Mouse (Mus musculus) kidney, postnatal 36 days (tissue): Measurements from ENCODE around the gene Zmym6.
"Not testable (repeated sequence)": the region's sequence is repeated elsewhere in the genome, so short reads cannot be mapped to it uniquely, and the experiment has no call there.

Experiments used
- DNase-seq, 2 experiments: peaks; one replicate each; pipeline ENCODE4 v3.0.0; 2021 to 2022; ENCODE audit warnings: mixed read lengths in 2 of 2

Zmym6 gene

DNA sequence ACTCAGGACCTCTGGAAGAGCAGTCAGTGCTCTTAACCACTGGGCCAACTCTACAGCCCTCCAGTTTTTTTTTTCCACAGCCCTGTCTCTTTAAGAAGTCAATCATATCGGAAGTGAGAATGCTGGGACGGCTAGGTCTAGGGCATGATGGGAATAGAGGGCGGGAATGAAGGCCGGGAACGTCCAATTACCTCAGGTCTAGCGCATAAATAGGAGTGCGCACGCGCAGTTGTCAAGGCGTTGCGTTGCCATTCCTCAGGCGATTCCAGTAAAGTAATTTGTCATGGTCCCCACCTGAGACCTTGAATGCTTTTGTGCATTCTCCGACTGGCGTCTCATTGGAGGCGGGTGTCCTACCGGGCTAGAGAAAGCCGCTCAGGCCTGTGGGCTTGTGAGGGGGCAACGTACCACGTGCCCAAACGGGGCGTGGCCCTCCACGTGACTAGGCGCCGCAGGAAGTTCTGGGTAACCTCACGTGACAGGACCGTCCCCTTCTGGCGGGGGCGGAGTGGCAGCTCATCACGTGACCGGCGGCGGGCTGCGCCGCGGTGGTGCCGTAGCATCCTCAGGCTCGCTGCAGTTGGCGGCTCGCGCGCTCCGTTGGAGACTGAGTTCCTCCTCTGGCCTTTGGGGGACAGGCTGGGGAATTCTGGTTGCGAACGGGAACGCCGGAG lies at the start of gene Zmym6:
Zmym6 (plus strand) TSS at position 509 of the 674 bp plus-strand sequence.
- peak; percentile 95 to 96 for DNase-seq

DNA sequence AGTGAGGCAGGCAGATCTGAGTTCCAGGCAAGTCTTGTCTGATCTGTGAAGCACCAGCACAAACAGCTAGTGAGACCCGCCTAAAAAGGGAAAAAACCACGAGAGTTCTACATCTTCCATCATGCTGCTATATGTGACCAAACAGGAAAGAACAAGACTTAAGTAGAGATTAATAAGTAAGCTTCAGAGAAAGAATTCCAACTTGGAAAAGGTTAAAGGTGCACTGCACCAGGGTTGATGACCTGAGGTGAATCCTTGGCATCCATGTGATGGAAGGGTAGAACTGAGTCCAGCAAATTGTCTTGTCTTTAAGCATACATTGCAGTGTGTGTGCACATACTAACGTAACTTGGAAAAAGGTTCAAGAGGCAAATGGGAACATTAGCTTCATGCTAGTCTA lies 40.0 kb upstream of the Zmym6 start:
- DNase-seq: peak; percentile 38 to 39

DNA sequence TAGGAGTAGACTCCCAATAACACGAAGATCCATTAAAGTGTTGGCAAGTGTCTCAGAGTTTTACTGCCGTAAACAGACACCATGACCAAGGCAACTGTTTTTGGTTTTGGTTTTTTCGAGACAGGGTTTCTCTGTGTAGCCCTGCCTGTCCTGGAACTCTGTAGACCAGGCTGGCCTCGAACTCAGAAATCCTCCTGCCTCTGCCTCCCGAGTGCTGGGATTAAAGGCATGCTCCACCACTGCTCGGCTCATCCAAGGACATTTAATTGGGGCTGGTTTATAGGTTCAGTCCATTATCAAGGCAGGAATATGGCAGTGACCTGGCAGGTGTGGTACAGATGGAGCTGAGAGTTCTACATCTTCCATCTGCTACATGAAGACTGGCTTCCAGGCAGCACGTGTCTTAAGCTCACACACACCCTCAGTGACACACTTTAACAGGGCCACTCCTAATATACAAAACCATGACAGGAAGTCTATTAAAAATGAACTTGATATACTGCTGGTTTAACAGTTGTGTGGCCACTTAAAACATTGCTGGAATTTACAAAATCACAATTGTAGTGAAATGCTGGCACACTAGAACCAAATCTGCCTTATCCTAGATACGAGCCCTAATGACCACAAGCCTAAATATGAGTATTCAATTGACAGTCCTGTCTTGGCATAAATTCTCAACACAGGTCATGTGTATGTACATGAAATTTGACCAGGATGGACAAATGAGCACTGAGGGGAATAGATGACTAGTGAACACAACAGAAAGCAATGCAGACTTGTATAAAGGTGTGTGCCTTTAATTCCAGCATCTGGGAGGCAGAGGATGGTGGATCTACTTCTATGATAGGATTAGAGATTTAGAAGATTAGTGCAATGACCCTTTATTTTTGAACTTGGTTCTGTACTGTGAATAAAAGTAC lies 39.0 kb upstream of the Zmym6 start:
- DNase-seq: no peak

DNA sequence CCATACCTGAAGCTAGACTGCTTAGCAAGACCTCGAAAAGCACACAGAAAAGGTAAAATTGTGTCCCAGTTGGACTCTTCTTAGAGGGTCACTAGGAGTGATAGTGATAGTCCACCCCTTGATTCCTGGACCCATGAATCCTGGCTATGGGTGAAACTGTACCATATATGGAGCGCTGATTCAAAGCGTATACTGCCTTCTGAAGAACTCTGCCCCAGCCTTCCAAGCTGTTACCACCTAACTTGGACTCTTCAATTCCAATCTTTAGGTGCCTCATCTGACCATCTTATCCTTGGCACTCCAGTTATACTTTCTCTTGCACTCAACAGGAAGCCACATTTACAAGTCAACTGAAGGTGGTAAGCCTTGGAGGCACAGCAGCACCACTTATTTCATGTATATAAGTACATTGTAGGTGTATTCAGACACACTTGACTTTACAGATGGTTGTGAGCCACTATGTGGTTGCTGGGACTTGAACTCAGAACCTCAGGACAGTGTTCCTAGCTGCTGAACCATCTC lies 38.3 kb upstream of the Zmym6 start:
- DNase-seq: no peak

DNA sequence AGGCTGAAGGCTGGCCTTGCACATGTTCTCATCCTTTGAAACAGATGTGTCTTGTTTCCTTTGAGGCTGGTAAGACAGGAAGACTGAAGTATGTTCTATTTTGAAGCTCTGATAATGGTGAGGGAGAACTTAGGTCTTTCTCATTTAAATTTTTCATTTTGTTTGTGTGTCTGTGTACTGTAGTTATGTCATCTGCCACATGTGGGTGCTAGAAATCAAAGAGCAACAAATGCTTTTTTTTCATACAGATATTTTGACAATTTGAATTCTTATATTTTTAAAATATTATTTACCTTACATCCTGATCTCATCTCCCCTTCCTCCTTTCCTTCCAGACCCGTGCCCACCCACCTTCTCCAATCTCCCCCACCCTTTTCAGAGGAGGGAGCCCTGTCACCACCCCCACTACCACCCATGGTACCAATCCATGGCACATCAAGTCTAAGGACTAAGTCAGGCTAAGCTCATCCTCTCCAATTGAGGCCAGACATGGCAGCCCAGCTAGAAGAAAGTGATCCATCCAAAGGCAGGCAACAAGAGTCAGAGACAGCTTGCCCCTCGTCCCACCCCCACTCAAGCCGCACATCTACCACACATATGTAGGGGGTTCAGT lies 37.2 kb upstream of the Zmym6 start:
- no peak for DNase-seq

DNA sequence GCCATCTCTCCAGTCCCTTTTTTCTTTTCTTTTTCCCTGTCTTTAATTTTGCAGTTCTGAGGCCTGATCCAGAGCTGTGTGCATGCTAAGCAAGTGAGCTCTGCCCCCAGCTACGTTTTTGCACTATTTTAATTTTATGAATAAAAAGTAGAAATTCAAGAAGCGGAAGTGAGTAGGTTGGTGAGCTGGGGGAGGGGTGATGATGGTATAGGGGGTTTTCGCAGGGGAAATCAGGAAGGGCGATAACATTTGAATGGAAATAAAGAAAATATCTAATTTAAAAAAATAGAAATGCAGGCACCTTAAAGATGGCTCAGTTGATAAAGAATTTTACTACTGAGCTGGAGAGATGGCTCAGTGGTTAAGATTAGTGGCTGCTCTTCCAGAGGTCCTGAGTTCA lies 33.6 kb upstream of the Zmym6 start:
- no peak for DNase-seq

DNA sequence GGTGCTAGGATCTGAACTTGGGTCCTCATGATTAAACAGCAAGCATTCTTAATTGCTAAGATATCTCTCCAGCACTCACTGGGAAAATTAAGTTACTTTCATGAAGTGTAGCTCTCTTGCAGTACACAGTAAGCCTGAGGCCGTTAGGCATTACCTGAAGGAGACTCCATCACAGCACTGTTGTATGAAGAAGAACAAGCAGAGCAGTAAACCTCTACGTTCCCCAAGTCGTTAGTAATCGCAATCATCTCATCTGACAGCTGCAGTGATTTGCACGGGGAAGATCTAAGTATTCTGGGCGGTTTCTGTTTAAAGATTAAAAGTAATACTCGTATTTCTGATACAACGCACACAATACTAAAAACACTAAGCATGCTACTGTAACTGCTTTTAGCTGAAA lies 26.1 kb upstream of the Zmym6 start:
- no peak for DNase-seq

DNA sequence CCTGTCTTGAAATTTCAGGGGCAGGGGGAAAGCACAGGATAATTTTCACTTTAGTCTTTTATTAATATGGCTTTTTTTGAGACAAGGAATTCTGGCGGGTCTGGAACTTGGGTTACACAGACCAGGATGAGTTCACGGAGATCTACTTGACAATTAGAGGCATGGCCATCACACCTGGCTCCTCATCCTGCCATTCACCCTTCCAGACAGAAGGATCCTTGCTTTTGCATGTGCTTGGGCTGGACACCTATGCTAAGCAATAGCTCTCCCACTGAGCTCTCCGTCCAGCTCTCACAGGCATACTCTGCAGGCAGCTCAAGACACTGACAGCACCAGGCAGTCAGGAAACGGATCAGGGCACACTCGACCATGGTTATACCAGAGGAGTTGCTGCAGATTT lies 24.1 kb upstream of the Zmym6 start:
- no peak for DNase-seq

DNA sequence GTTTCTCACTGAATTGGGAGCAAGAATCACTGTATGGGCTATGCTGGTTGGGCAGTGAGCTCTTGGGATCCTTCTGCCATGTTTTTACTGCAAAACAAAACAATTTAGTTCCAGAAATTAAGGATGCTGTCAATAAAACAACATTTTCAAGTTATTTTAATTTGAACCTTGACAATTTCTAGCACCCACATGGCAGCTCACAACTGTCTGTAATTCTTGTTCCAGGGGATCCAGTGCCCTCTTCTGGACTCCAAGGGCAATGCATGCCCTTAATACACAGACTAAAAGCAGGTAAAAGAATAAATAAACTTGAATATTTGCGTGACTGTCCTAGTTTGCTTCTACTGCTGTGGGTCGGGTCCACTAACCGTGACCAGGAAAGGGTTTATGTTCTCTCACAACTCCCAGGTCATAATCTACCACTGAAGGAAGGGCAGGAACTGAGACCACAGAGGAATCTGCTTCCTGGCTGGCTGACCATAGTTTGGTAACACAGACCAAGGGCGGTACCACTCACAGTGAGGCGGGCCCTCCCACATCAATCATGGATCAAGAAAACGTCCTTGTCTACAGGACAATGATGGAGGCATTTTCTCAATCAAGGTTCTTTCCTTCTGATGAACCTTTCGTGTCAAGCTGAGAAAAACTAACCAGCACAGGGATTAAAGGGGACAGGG lies 22.5 kb upstream of the Zmym6 start:
- DNase-seq: no peak

DNA sequence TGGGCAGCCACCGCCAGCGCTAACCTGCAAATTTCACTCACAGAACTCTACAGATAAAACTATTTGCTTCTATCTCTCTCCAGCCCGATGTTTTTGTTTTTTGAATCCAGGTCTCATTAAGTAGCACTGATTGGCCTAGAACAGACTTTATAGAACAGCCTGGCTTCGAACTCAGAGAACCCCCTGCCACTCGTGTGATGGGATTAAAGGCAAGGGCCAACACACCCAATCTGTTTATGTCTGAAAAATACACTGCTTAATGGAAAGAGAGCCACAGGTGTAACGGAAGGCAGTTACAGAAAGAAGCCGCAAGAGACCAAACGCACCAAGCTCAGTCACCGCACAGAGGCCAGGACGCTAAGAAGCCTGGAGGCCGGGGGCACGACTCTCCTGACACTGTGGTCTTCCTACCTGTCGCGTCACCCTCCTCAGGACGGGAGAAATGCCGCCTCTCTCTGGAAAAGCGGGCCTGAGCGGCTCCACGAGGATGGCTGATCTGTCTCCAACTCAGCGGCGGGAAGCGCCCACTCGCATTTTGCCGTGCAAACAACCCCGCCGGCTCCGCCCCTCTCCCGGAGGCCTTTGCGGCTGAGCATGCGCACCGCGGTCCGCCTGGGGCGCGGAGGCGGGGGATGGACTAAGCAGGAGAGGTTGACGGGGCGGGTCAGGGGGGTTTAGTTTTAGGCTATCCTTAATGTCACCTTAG lies 16.4 kb upstream of the Zmym6 start, which contains the start of gene Zmym1:
Zmym1 (minus strand) TSS at position 568 of the 706 bp plus-strand sequence.
- peak; percentile 91 to 96 for DNase-seq

DNA sequence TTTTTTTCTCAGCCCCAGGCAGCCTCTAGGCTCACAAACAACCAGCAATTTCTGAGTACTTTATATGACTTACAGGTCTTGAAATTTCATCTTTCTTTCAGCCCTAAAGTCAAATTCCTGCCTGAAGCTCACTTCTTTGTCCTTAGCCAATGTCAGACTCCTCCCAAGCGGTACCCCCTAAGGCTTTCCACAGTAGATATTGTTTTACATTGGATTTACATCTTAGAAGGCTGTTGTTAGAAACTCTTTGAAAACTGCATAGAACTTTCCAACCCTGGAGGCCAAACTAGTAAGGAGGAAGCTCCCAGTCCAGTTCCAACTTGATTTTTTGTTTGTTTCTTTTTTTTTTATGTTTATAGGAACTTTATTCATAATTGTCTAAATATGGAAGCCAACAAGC lies 13.1 kb upstream of the Zmym6 start:
- no peak for DNase-seq

DNA sequence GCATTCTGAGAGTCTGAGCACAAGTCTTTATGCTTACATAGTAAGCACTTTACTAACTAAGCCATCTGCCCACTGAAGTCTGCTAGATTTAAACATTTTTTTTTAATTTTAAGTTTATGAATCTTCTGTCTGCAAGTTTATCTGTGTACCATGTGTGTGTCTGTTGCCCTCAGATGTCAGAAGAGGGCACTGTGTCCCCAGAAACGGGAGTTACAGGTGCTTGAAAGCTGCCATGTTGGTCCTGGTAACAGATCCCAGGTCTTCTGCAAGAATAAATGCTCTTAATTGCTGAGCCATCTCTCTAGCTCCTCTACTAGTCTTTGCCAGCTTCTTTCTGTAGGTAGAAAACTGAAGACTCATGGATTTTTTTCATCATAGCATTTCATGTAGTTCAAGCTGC lies 2.3 kb upstream of the Zmym6 start:
- DNase-seq: no peak

DNA sequence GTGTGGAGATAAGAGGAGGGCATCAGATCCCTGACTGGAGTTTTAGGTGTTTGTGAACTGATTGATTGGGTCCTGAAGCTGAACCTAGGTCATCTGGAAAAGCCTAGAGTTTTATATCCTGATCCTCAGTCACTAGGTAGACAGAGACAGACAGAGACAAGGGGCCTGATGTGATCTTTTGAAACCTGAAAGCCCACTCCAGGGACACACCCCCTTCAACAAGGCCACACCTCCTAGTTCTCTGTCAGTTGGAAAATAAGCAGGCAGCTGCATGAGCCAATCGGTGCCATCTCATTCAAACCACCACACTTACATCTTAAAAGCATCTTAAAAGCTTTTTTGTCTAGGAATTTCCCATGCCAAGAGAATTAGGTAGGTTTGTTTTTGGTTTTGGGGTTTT lies 3.6 kb downstream of the Zmym6 start:
- no peak for DNase-seq

DNA sequence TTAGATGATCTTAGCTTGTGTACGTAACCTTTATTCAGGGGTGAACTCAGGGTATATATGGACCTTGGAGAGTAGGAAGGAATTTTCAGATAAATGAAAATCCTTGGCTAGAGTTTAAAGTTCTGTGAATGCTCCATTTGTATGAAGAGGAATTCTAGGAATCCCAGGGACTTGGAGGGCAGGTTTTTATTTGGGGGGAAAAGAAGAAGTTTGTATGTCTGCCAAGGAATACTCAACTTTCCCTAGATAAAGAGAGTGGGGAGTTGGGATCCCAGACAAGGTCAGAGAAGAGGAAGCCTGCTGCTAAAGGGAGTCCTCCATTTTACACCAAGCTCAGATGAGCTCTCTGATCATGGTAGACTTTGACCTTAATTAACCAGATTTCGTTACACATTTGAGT lies 5.9 kb downstream of the Zmym6 start:
- DNase-seq: no peak

DNA sequence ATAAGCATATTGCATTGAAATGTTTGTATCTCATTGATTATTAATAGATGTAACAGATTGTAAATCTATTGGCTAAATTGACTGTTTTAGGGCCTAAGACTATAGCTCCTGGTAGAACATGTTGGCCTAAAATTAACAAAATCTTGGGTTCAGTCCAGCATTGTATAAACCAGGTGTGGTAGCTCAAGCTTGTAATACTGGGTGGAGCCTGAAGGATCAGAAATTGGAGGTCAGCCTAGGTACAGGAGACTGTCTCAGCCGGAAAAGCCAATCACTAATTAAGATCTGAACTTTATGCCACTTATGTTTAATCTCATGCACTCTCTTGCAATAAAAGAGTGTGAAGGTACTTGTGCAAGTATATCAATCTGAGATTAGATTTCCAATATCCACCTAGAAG lies 8.6 kb downstream of the Zmym6 start:
- no peak for DNase-seq

DNA sequence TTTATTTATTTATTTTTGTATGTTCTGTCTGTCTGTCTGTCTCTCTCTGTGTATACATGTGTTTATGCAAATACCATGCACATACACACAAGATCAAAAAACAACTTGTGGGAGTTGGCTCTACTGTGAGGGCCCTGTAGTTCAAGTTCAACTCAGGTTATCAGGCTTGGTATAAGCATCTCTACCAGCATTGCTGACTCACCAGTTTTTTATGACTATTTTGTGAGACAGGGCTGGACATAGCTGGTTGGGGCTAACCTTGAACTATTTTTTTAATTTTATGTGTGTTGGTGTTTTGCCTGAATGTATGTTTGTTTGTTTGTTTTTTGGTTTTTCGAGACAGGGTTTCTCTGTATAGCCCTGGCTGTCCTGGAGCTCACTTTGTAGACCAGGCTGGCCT lies 14.0 kb downstream of the Zmym6 start:
- DNase-seq: no peak

DNA sequence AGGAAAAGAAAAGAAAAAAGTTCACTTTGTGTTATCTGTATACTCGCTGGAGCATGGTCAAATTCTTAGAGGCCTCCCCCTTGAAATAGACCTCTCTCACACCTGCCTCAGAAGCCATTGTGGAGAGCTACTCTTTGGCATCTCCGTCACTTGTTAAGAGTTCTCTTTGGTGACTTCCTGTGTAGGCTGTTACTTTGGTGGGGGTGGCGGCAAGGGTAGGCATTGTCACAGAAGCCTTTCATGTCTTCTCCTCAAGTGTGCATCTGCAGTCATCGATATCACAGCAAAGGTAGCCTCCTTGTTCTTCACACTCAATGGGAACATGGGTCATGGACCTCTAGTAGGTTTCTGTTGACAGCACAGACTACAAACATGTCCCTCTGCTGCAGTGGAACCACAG lies 17.9 kb downstream of the Zmym6 start:
- DNase-seq: no peak

DNA sequence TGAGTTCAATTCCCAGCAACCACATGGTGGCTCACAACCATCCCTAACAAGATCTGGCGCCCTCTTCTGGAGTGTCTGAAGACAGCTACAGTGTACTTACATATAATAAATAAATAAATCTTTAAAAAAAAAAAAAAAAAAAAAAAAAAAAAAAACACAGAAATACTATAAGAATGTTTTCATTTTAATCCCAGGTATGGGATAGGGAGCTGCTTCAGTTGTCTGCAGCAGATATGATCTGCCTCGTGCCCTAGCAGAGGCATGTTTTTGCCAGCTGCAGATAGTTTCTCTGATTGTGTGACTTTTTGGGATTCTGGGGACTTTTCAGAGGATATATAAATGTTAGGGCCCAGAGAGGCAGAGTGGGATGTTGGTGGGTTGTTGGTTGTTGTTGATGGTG lies 22.4 kb downstream of the Zmym6 start:
- DNase-seq: not testable (repeated sequence)

DNA sequence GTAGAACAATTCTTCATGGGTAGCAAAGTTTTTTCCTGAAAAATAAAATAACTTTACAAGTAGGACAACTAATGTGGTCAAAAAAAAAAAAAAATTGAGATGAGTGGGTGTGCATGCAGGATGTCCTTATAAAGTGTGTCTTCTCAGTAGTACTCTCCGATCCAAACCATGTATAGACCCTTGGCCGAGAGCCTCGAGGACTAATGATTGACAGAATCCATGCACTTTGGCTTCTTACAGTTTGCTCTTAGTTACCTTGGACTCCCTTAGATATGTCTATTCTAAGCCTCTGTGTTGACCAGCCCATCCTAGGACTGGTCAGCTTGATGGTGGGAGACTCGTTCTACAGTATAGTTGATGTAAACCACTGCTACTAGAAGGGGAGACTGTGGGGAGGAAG lies 30.4 kb downstream of the Zmym6 start:
- DNase-seq: peak; percentile 63 to 74

DNA sequence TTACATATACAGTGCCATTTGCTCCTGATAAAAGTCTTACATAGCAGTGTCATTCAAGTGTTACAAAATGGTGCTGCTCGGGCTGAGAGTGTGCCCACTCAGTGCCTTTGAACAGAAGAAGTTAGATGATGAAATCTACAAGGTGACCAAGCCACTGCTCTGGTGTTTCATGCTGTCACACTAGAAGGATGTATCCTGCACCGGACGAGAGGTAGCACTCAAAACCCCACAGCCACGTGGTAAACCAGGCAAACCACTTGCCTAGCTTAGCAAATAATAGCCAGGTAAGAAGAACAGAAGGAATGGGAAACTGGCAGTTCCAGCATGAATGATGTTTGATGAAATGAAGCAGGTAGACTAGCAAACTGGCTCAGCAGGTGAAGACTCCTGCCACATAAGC lies 33.4 kb downstream of the Zmym6 start:
- no peak for DNase-seq

DNA sequence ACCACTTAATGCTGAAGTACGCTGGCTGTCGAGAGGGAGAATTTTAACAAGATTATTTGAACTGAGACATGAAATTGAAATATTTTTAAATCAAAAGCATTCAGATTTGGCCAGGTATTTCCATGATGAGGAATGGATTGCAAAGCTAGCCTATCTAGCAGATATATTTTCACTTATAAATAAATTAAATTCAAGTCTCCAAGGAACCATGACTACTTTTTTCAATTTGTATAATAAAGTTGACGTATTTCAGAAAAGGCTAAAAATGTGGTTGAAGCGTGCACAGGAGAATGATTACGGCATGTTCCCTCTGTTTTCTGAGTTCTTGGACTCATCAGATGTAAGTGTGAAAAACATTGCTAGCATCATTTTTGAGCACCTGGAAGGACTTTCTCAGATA lies 46.2 kb downstream of the Zmym6 start, which contains the start of gene Tmem35b:
Tmem35b (plus strand) TSS at position 301 of the 400 bp plus-strand sequence.
- no peak for DNase-seq

DNA sequence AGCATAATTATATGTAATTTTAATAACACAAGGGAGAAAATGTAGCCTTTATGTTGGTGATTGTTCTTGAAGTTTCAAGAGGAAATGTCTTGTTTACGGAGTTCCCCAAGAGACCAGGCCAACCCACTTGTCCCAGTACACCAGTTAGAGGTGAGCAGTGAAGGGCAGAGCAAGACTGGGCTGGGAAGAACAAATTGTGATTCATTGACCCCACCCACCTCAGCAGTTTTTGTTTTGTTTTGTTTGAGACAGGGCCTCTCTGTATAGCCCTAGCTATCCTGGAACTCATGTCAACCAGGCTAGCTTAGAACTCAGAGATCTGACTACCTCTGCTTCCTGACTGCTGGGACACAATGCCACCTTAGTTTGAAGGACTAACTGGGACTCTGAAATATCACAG lies 47.1 kb downstream of the Zmym6 start:
- no peak for DNase-seq
